Mouse (Mus musculus) C2C12 (cell line): ENCODE measurements at regions not wholly inside any gene's neighbourhood (a gene's known extent, or its start where the extent isn't known, plus 50 kb on each side); places are given as distances from the start of the nearest gene placed in this dataset.

ENCODE experiments used
- CEBPB ChIP-seq: IDR thresholded peaks from one replicate; pipeline ENCODE4 v1.6.1; 2011; ENCODE audit warnings: low read depth, mild to moderate bottlenecking, control low read depth, moderate library complexity
- CTCF ChIP-seq: IDR thresholded peaks from one replicate; pipeline ENCODE4 v1.5.1; 2011; ENCODE audit not compliant: control insufficient read depth, insufficient read depth, insufficient read length
- MAX ChIP-seq: IDR thresholded peaks from one replicate; pipeline ENCODE4 v1.6.1; 2011; ENCODE audit warnings: mild to moderate bottlenecking, control low read depth
- USF1 ChIP-seq: IDR thresholded peaks from one replicate; pipeline ENCODE4 v1.6.1; 2011; ENCODE audit warnings: low read depth, mild to moderate bottlenecking, control low read depth, moderate library complexity

- TF ChIP-seq USF1 (no peak), CTCF (no peak), CEBPB (no peak), MAX (no peak)
Observed at GRCm38 (mm10) chr11:112175302-112175701, 606.7 kb upstream of the Sox9 start.
